Mouse (Mus musculus): ENCODE data around the gene Adad1. TPM values are rescaled to one million over a fixed set of nuclear protein-coding genes. Genes with fewer than 3 reads are reported as not detected.
A peak's percentile ranks its signal among the peaks of the same experiment; 100 is the strongest.

The Adad1 gene
- 0.49 TPM in 1 of 2 replicates, not detected in the other for polyA plus RNA-seq (2015; fragmentation: Nextera tagmentation; extraction: Ambion mirVana)

- Histone ChIP-seq H3K27ac (replicated peaks) (no peak within 1 kb of the TSS), H3K9ac (replicated peaks) (no peak within 1 kb of the TSS), H3K4me2 (peak within 1 kb of the TSS; percentile 47), H3K27me3 (replicated peaks) (no peaks in the 10 kb centered on the region), H3K9me3 (replicated peaks) (peaks cover 10% of the 10 kb centered on the region), H3K4me3 (replicated peaks) (peak within 1 kb of the TSS; percentile 25), H3K36me3 (no peaks in the 10 kb centered on the region), H3K4me1 (no peaks in the 10 kb centered on the region; the same call in 1 of the 2 replicates)
- no peak; the same call in 1 of the 2 replicates for ATAC-seq (ENCODE audit: low FRiP score)
- 56% methylated on average over 39 of the region's 39 CpGs for WGBS
These were observed at the start of gene Adad1 for GRCm38 (mm10) chr3:37063406-37063805. Adad1 (plus strand) TSS chr3:37063527.

GRCm38 (mm10) chr3:37037979-37038378 is 25.3 kb upstream of the Adad1 start:
- Histone ChIP-seq H3K9ac (replicated peaks) (no peak overlapping the region), H3K9me3 (replicated peaks) (no peaks in the 10 kb centered on the region), H3K4me2 (no peak overlapping the region), H3K27me3 (replicated peaks) (no peaks in the 10 kb centered on the region), H3K4me1 (no peaks in the 10 kb centered on the region), H3K27ac (replicated peaks) (no peak overlapping the region), H3K36me3 (peaks cover 54% of the 10 kb centered on the region), H3K4me3 (replicated peaks) (no peak overlapping the region)
- no peak for ATAC-seq (ENCODE audit: low FRiP score)
- WGBS, result 89% methylated on average over 2 of the region's 2 CpGs

GRCm38 (mm10) chr3:37039811-37040210 is 23.5 kb upstream of the Adad1 start:
- H3K9me3 ChIP-seq (replicated peaks), result no peaks in the 10 kb centered on the region
- peaks cover 63% of the 10 kb centered on the region for H3K36me3 ChIP-seq
- ATAC-seq (ENCODE audit: low FRiP score), result no peak

GRCm38 (mm10) chr3:37051491-37051890 is 11.8 kb upstream of the Adad1 start:
- Histone ChIP-seq H3K4me2 (no peak overlapping the region), H3K9me3 (replicated peaks) (no peaks in the 10 kb centered on the region), H3K36me3 (peaks cover 31% of the 10 kb centered on the region), H3K27me3 (replicated peaks) (no peaks in the 10 kb centered on the region), H3K9ac (replicated peaks) (no peak overlapping the region), H3K27ac (replicated peaks) (no peak overlapping the region), H3K4me3 (replicated peaks) (no peak overlapping the region), H3K4me1 (no peaks in the 10 kb centered on the region)
- 97% methylated on average over 1 of the region's 1 CpGs for WGBS
- ATAC-seq (ENCODE audit: low FRiP score), result no peak

More at GRCm38 (mm10) chr3:37039811-37040210, 23.5 kb upstream of the Adad1 start:
- Histone ChIP-seq H3K27ac (replicated peaks) (no peak overlapping the region), H3K9ac (replicated peaks) (no peak overlapping the region), H3K4me3 (replicated peaks) (no peak overlapping the region), H3K27me3 (replicated peaks) (no peaks in the 10 kb centered on the region), H3K4me2 (no peak overlapping the region), H3K4me1 (no peaks in the 10 kb centered on the region)

- no peak overlapping the region for H3K4me3 ChIP-seq (replicated peaks)
- H3K4me1 ChIP-seq, result no peaks in the 10 kb centered on the region
- H3K9ac ChIP-seq (replicated peaks), result no peak overlapping the region
- ATAC-seq (ENCODE audit: low FRiP score), result no peak
- no peak overlapping the region for H3K4me2 ChIP-seq
- no peaks in the 10 kb centered on the region for H3K27me3 ChIP-seq (replicated peaks)
- H3K9me3 ChIP-seq (replicated peaks), result peaks cover 7% of the 10 kb centered on the region; the same call in 1 of the 2 replicates
- H3K36me3 ChIP-seq, result no peaks in the 10 kb centered on the region
- H3K27ac ChIP-seq (replicated peaks), result no peak overlapping the region
These were observed 9.9 kb downstream of the Adad1 start for GRCm38 (mm10) chr3:37073211-37073610.

GRCm38 (mm10) chr3:37084860-37085259 is 21.5 kb downstream of the Adad1 start:
- Histone ChIP-seq H3K4me1 (no peaks in the 10 kb centered on the region), H3K9ac (replicated peaks) (no peak overlapping the region), H3K27me3 (replicated peaks) (no peaks in the 10 kb centered on the region), H3K4me2 (no peak overlapping the region), H3K36me3 (no peaks in the 10 kb centered on the region), H3K9me3 (replicated peaks) (no peaks in the 10 kb centered on the region), H3K27ac (replicated peaks) (no peak overlapping the region), H3K4me3 (replicated peaks) (no peak overlapping the region)
- ATAC-seq (ENCODE audit: low FRiP score), result no peak
- WGBS, result 90% methylated on average over 4 of the region's 4 CpGs

- Histone ChIP-seq H3K9me3 (replicated peaks) (no peaks in the 10 kb centered on the region), H3K27ac (replicated peaks) (no peak overlapping the region), H3K4me3 (replicated peaks) (no peak overlapping the region), H3K9ac (replicated peaks) (no peak overlapping the region), H3K36me3 (no peaks in the 10 kb centered on the region), H3K4me1 (no peaks in the 10 kb centered on the region), H3K4me2 (no peak overlapping the region), H3K27me3 (replicated peaks) (no peaks in the 10 kb centered on the region)
- no peak for ATAC-seq (ENCODE audit: low FRiP score)
These were observed 27.4 kb downstream of the Adad1 start for GRCm38 (mm10) chr3:37090721-37091120.

GRCm38 (mm10) chr3:37125655-37126054 is 62.3 kb downstream of the Adad1 start, which contains the start of gene Il2:
Il2 (minus strand) TSS chr3:37125959.
- Histone ChIP-seq H3K4me3 (replicated peaks) (no peak within 1 kb of the TSS), H3K4me1 (no peaks in the 10 kb centered on the region), H3K27ac (replicated peaks) (no peak within 1 kb of the TSS), H3K36me3 (no peaks in the 10 kb centered on the region), H3K9ac (replicated peaks) (no peak within 1 kb of the TSS), H3K4me2 (no peak within 1 kb of the TSS), H3K27me3 (replicated peaks) (no peaks in the 10 kb centered on the region), H3K9me3 (replicated peaks) (no peaks in the 10 kb centered on the region)
- WGBS, result 93% methylated on average over 4 of the region's 4 CpGs
- ATAC-seq (ENCODE audit: low FRiP score), result no peak

- Histone ChIP-seq H3K9me3 (replicated peaks) (no peaks in the 10 kb centered on the region), H3K9ac (replicated peaks) (no peak overlapping the region), H3K4me3 (replicated peaks) (no peak overlapping the region), H3K27ac (replicated peaks) (no peak overlapping the region), H3K27me3 (replicated peaks) (no peaks in the 10 kb centered on the region), H3K36me3 (no peaks in the 10 kb centered on the region), H3K4me2 (no peak overlapping the region), H3K4me1 (no peaks in the 10 kb centered on the region)
- WGBS, result 86% methylated on average over 4 of the region's 4 CpGs
- no peak for ATAC-seq (ENCODE audit: low FRiP score)
These were observed 62.8 kb downstream of the Adad1 start for GRCm38 (mm10) chr3:37126162-37126561.

- H3K9ac ChIP-seq (replicated peaks), result no peak overlapping the region
- no peaks in the 10 kb centered on the region for H3K27me3 ChIP-seq (replicated peaks)
- no peaks in the 10 kb centered on the region for H3K9me3 ChIP-seq (replicated peaks)
- no peak overlapping the region for H3K4me2 ChIP-seq
- no peaks in the 10 kb centered on the region for H3K4me1 ChIP-seq
- 65% methylated on average over 4 of the region's 4 CpGs for WGBS
- H3K36me3 ChIP-seq, result no peaks in the 10 kb centered on the region
- ATAC-seq (ENCODE audit: low FRiP score), result no peak
- no peak overlapping the region for H3K27ac ChIP-seq (replicated peaks)
- no peak overlapping the region for H3K4me3 ChIP-seq (replicated peaks)
These were observed 64.9 kb downstream of the Adad1 start for GRCm38 (mm10) chr3:37128269-37128668.

- no peaks in the 10 kb centered on the region for H3K27me3 ChIP-seq (replicated peaks)
- WGBS, result 79% methylated on average over 2 of the region's 2 CpGs
- no peaks in the 10 kb centered on the region for H3K36me3 ChIP-seq
- ATAC-seq (ENCODE audit: low FRiP score), result no peak
- no peaks in the 10 kb centered on the region for H3K4me1 ChIP-seq
- H3K9me3 ChIP-seq (replicated peaks), result no peaks in the 10 kb centered on the region
- no peak overlapping the region for H3K4me3 ChIP-seq (replicated peaks)
- H3K27ac ChIP-seq (replicated peaks), result no peak overlapping the region
- no peak overlapping the region for H3K9ac ChIP-seq (replicated peaks)
- H3K4me2 ChIP-seq, result no peak overlapping the region
These were observed 65.7 kb downstream of the Adad1 start for GRCm38 (mm10) chr3:37129063-37129462.

GRCm38 (mm10) chr3:37137231-37137630 is 73.9 kb downstream of the Adad1 start:
- ATAC-seq (ENCODE audit: low FRiP score), result no peak
- no peak overlapping the region for H3K27ac ChIP-seq (replicated peaks)
- WGBS, result 83% methylated on average over 4 of the region's 4 CpGs
- H3K9ac ChIP-seq (replicated peaks), result no peak overlapping the region
- H3K9me3 ChIP-seq (replicated peaks), result no peaks in the 10 kb centered on the region
- no peaks in the 10 kb centered on the region for H3K36me3 ChIP-seq
- no peaks in the 10 kb centered on the region for H3K27me3 ChIP-seq (replicated peaks)
- H3K4me3 ChIP-seq (replicated peaks), result no peak overlapping the region
- no peaks in the 10 kb centered on the region for H3K4me1 ChIP-seq
- H3K4me2 ChIP-seq, result no peak overlapping the region

- Histone ChIP-seq H3K4me3 (replicated peaks) (no peak overlapping the region), H3K27me3 (replicated peaks) (no peaks in the 10 kb centered on the region), H3K9ac (replicated peaks) (no peak overlapping the region), H3K27ac (replicated peaks) (no peak overlapping the region), H3K4me1 (no peaks in the 10 kb centered on the region), H3K9me3 (replicated peaks) (no peaks in the 10 kb centered on the region), H3K4me2 (no peak overlapping the region), H3K36me3 (no peaks in the 10 kb centered on the region)
- 86% methylated on average over 3 of the region's 3 CpGs for WGBS
- ATAC-seq (ENCODE audit: low FRiP score), result no peak
These were observed 75.9 kb downstream of the Adad1 start for GRCm38 (mm10) chr3:37139192-37139591.

All from neural tube, embryonic 15.5 days (tissue).